Mouse (Mus musculus): Measurements from ENCODE around the gene Gpr162.
A peak's percentile ranks its signal among the peaks of the same experiment; 100 is the strongest.

GRCm38 (mm10) chr6:124829799-124830700 is 33.7 kb downstream of the Gpr162 start:
- peak; percentile 63 for TF ChIP-seq GATA1 (IDR thresholded peaks at IDR 0.05; ENCODE audit: low read length)
- TF ChIP-seq TAL1 (IDR thresholded peaks at IDR 0.05; ENCODE audit: low read length): no peak
